Comparison of ENCODE assay signal across 1 mouse cellular context in genomic region chr5:135934481-135935175, GRCm38 (mm10).
TF ChIP-seq lines count a peak whose summit lies in the region.

TSS of gene Ywhag (minus strand) at chr5:135934616.

TF ChIP-seq in MEL, 35 proteins besides CTCF, POLR2A, EP300 and RAD21 (continued from another document):
- TF ChIP-seq KAT2A (conservative IDR thresholded peaks at IDR 0.05; ENCODE audit: low read depth, low read length), result peak; percentile 80
- TF ChIP-seq POLR2AphosphoS5 (IDR thresholded peaks at IDR 0.05; ENCODE audit: borderline replicate concordance, low read depth, low read length), result 0 out of 2 replicates have a peak, but pooled peaks have one; percentile 70
- 0 out of 2 replicates have a peak, but pooled peaks have one; percentile 1 for TF ChIP-seq ETS1 (IDR thresholded peaks at IDR 0.05; ENCODE audit: low read depth, low read length)
TF ChIP-seq in MEL: peak in this region for 20.
